Mouse (Mus musculus) ovary, adult 18-20 months (tissue): ENCODE measurements around the gene Cacna1c.
"Not testable (repeated sequence)": the region's sequence is repeated elsewhere in the genome, so short reads cannot be mapped to it uniquely, and the experiment has no call there.

ENCODE experiments used
- DNase-seq: peaks from one replicate; pipeline ENCODE4 v3.0.0; 2022; ENCODE audit warnings: low spot score, mixed read lengths

Gene Cacna1c

DNA sequence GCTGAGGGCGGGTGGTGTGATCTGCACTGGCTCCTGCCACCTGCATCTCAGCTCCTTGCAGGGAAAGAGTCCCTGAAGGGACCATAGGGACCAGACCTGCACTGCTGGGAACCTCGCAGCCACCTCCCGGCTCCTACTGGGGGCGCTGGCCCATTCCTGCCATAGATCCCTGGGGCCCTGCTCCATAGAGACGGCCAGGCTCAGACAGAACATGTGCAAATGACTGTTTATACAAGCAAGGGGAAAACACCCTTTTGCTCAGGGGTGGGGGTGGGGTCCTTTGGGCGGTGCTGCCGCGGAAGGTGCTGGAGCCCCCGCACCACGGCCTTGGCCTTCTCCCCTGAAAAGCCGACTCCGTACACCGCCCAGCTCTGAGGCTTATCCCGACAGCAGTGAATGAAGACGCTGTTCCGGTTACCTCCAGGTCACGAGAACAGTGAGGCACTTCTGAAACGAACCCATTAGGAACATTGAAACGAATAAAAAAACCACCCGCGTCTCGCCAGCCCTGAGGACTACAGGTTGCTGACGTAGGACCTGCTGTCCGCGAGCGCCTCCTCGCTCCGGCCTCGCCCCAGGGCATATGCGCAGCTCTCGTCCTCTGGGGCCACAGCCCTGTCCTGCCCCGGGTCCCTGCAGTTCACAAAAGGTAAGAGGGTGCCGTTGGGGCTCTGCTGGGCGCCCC lies 602.7 kb downstream of the Cacna1c start:
- DNase-seq: peak; percentile 15

DNA sequence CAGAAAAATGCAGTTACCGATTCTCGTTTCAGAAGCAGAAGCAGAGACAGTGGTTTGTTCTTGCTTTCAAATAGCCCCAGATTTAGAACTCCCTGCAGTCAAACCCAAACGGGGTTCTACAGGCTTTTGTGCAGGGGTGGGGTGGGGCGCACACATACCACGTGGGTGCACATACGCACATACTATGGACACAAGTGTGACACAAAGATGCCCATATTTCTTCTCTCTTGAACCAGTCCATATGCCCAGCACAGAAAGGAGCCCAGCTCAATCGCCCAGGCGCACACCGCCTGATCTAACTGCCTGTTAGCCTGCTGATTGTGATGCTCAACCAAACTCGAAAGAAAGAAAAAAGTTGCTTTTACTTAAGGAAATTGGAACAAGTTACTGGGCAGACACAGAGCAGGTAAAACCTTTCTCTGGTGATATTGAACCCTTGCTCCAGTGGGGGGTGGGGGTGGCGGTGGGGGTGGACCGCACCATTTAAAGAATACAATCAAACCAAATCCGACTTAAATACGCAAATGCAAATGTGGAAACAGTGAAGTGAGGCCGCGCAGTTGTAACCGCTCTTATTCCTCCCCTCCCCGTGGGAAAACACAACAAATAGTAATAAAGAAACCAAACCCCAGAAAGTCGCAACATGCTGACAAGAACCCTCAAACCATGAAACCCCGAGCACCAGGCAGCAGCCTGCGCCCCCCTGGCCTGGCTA lies 603.4 kb downstream of the Cacna1c start:
- DNase-seq: no peak

GRCm38 (mm10) chr6:118578741-118579140 lies 617.5 kb downstream of the Cacna1c start:
- not testable (repeated sequence) for DNase-seq

DNA sequence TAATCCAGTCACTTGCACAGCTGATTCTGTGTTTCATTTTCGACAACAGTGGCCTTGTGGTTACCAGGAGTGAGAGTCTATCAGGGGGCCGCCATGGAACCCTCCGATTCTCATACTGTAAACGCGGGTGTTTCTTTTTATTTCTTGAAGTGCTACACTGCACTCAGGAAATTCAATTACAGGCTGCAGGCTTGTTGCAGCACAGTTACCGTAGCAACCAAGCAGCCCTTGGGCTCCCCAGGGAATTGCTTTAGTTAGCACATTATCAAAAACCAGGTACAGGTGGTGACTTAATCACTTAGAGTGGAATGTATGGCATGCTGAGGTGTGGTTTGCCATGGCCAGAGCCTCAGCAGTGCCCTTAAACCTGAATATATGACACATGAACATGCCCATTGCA lies 621.9 kb downstream of the Cacna1c start:
- no peak for DNase-seq

DNA sequence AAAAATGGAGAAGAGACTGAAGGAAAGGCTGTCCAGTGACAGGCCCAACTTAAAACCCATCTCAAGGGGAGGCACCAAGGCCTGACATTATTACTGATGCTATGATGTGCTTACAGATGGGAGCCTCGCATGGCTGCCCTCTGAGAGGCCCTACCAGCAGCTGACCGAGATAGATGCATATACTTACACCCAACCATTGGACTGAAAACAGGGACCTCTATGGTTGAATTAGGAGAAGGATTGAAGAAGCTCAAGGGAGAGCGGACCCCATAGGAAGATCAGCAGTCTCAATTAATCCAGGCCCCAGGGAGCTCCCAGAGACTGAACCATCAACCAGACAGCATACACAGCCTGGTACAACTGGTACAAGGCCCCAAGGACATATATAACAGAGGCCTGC lies 628.4 kb downstream of the Cacna1c start:
- DNase-seq: no peak

DNA sequence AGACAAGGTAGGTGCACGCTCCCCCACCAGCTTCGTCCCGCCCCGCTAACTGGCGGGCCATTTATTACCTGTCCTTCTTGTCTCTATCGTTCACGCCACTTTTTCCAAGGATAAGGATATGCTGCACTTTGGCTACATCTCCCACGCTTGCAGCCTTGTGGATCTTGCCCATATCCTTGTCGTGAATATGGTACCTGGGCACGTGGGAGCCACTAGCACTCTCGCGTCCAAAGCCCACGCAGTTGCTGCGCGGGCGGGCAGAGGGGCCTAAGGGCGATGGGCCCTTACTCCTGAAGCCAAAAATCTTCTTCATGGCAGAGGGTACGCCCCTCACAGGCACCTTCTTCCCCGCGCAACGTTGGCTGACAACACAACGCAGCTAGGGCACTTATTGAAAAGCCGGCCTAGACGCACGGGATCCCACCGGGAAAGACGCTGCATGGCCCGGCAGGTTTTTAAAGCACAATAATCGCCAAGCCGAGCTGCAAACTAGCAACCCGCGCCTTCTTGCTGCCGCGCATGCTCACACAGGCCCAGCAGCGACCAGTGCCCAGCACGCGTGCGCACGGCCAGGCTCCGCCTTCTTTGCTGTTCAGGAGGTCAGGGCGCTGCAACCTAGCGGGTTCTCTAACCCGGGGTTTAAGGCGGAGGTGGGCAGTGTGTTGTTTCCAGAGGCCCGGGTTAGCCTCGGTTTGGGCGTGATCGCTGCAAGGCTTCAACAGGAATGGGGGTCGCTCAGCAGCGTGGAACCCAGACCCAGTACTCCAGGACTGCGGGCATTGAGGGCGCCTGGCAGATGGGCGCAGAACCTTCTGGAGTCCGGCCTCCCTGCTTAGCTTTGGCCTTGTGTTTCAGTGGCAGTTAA lies 634.2 kb downstream of the Cacna1c start, which contains the start of gene Ankrd26:
Ankrd26 (minus strand) TSS at position 482 of the 865 bp plus-strand sequence.
- DNase-seq: peak; percentile 91

DNA sequence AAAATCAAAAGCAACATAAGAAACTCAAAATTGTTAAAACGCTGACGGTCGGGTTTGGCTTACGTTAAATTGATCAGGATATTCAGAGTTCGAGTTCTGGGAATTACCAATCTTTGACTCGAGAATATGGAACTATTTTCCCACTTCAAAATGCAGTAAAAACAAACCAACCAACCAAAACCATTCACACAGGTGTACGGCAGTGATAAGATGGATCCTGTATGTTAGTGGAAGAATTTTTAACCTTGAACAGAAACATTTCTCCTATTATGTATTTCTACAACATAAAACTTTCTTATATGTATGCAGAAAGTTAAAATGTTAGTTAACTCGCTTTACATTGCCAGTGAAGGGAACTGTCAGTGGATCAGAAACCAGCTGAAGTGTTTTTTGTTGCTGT lies 635.0 kb downstream of the Cacna1c start:
- no peak for DNase-seq

DNA sequence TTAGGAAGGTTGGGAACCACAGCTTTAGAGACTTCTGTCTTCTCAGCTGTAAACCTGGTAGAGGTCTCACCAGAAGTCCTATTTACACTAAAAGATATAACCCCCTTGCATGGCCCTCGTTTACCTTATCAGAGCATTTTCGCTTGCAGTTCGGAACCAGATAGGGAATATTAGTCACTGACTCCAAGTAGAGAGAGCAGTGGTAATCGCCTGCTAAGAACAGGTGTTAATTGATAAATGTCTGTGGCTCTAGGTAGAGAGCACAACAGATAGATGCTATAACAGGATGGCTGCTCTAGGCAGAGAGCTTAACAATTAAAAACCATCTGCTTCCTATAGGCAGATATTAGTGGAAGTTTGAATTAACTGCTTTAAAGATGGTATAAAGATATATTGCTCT lies 657.6 kb downstream of the Cacna1c start:
- DNase-seq: no peak
